Mouse (Mus musculus) kidney, postnatal 0 days (tissue): Measurements from ENCODE around the gene Vstm2l. TPM values are rescaled to one million over a fixed set of nuclear protein-coding genes. Genes with fewer than 3 reads are reported as not detected.
A peak's percentile ranks its signal among the peaks of the same experiment; 100 is the strongest.

Source experiments
- ATAC-seq: fragments of 200-750 bp; cut with Nextera tagmentation; replicated peaks from 2 replicates; pipeline ENCODE4 v1.8.0; 2017; ENCODE audit warnings: low read depth, moderate number of reproducible peaks, moderate TSS enrichment, moderate library complexity; ENCODE audit not compliant: low FRiP score
- DNase-seq: peaks from one replicate; pipeline ENCODE4 v3.0.0-alpha.2; 2016; ENCODE audit warnings: low spot score
- H3K27ac ChIP-seq: fragments of 300-500 bp; sonication (generic); 2 replicates; pipeline ENCODE4 v1.5.1; 2014; ENCODE audit warnings: mild to moderate bottlenecking
- H3K27me3 ChIP-seq: fragments of 300-500 bp; sonication (generic); 2 replicates; pipeline ENCODE4 v1.6.1; 2014; ENCODE audit warnings: low read length, mixed read lengths; ENCODE audit not compliant: insufficient read depth
- H3K36me3 ChIP-seq: fragments of 300-500 bp; sonication (generic); 2 replicates; pipeline ENCODE4 v1.6.1; 2014; ENCODE audit warnings: low read length, mixed read lengths; ENCODE audit not compliant: insufficient read depth
- H3K4me1 ChIP-seq: fragments of 300-500 bp; sonication (generic); replicated peaks from 2 replicates; pipeline ENCODE4 v1.6.1; 2014; ENCODE audit warnings: antibody characterized with exemption, low read length, mixed read lengths; ENCODE audit not compliant: insufficient read depth
- H3K4me2 ChIP-seq: fragments of 300-500 bp; sonication (generic); 2 replicates; pipeline ENCODE4 v1.6.1; 2014; ENCODE audit warnings: mild to moderate bottlenecking, low read length, moderate library complexity, mixed read lengths
- H3K4me3 ChIP-seq: fragments of 300-500 bp; sonication (generic); replicated peaks from 2 replicates; pipeline ENCODE4 v1.5.1; 2014; ENCODE audit warnings: low read depth, low read length
- H3K9ac ChIP-seq: fragments of 300-500 bp; sonication (generic); 2 replicates; pipeline ENCODE4 v1.6.1; 2014; ENCODE audit warnings: low read depth, low read length
- H3K9me3 ChIP-seq: fragments of 300-500 bp; sonication (generic); replicated peaks from 2 replicates; pipeline ENCODE4 v1.6.1; 2016; ENCODE audit warnings: low read length, inconsistent platforms, mixed read lengths
- CTCF ChIP-seq: IDR thresholded peaks from 2 replicates; pipeline ENCODE4 v1.5.1; 2016; ENCODE audit warnings: antibody characterized with exemption, low read depth, mild to moderate bottlenecking, moderate library complexity
- WGBS: fragments of 180-500 bp; shearing (Covaris S2); extraction: QIAGEN DNeasy Blood & Tissue Kit; methylation state at CpG from one replicate; pipeline ENCODE4 v1.1.7; 2014; 5-methylcytosine and 5-hydroxymethylcytosine counted together
- polyA plus RNA-seq: library from polyadenylated mRNA; unstranded; fragments of >200 nt; fragmentation: Nextera tagmentation; extraction: Ambion mirVana; gene quantifications from 2 replicates; pipeline ENCODE4 v1.2.1, GENCODE M21; 2015

Vstm2l gene
- polyA plus RNA-seq, 1 experiment from 2014 or later: 0.38 TPM

GRCm38 (mm10) chr2:157982727-157983126 lies 68.3 kb downstream of the Vstm2l start:
- no peak for TF ChIP-seq CTCF
- Histone ChIP-seq H3K9me3 (no peaks in the 10 kb centered on the region), H3K4me1 (no peaks in the 10 kb centered on the region), H3K9ac (no peak overlapping the region), H3K27me3 (no peaks in the 10 kb centered on the region), H3K4me2 (no peak overlapping the region), H3K27ac (no peak overlapping the region), H3K36me3 (0 out of 2 replicates have a peak, but pooled peaks cover 3% of the 10 kb centered on the region), H3K4me3 (no peak overlapping the region)
- no peak for ATAC-seq
- DNase-seq: no peak
- 80% methylated on average over 3 of the region's 3 CpGs for WGBS

- 87% methylated on average over 4 of the region's 4 CpGs for WGBS
- H3K9ac ChIP-seq: no peak overlapping the region
- H3K36me3 ChIP-seq: 0 out of 2 replicates have a peak, but pooled peaks cover 3% of the 10 kb centered on the region
- H3K27me3 ChIP-seq: no peaks in the 10 kb centered on the region
- no peaks in the 10 kb centered on the region for H3K9me3 ChIP-seq
- H3K4me1 ChIP-seq: no peaks in the 10 kb centered on the region
- H3K4me2 ChIP-seq: no peak overlapping the region
- DNase-seq: no peak
- ATAC-seq: no peak
- TF ChIP-seq CTCF: no peak
- H3K4me3 ChIP-seq: no peak overlapping the region
- H3K27ac ChIP-seq: no peak overlapping the region
These were observed 68.8 kb downstream of the Vstm2l start for GRCm38 (mm10) chr2:157983276-157983675.

DNA sequence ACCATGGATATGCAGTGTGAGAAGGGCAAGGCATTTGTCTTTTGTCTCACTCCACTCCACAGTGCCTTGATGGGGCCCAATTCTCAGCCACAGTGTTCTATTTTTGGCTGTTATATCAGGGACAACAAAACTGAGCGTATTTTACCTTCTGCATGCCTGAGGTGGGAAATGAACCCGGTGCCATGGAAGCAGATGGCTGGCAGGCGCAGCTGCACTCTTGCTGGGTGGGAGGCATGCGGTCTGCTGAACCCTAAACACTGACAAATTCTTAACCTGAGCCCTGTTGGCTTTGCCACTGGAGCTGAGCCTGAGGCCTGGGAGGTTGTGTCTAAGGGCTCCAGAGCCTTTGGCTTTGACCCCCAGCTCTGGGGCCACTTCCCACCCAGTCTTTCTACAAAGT lies 71.2 kb downstream of the Vstm2l start:
- no peak overlapping the region for H3K4me2 ChIP-seq
- no peaks in the 10 kb centered on the region for H3K9me3 ChIP-seq
- H3K4me3 ChIP-seq: no peak overlapping the region
- TF ChIP-seq CTCF: no peak
- DNase-seq (no peak), ATAC-seq (no peak)
- no peak overlapping the region for H3K9ac ChIP-seq
- H3K36me3 ChIP-seq: 0 out of 2 replicates have a peak, but pooled peaks cover 3% of the 10 kb centered on the region
- no peak overlapping the region for H3K27ac ChIP-seq
- H3K27me3 ChIP-seq: no peaks in the 10 kb centered on the region
- 90% methylated on average over 4 of the region's 4 CpGs for WGBS
- 0 out of 2 replicates have a peak, but pooled peaks cover 5% of the 10 kb centered on the region for H3K4me1 ChIP-seq

DNA sequence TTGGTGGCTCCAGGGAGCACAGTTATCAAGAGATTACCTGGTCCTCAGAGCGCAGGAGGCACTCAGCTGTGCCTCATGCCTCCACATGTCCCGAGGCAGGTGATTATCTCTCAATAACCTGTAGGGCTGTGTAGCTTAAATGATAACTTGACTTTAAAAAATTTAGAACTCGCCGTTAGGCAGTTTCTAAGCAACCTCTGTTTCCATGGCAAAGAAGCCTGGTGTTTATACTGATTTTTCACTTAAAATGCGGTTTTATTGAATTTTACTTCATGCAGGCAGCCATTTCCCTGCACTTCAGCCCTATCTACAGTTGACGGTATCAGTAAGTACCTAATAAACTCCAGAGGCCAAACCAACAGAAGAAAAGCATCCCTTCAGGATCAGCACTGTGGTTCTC lies 71.8 kb downstream of the Vstm2l start:
- Histone ChIP-seq H3K9me3 (no peaks in the 10 kb centered on the region), H3K9ac (no peak overlapping the region), H3K27ac (no peak overlapping the region), H3K36me3 (0 out of 2 replicates have a peak, but pooled peaks cover 6% of the 10 kb centered on the region), H3K4me2 (no peak overlapping the region), H3K4me1 (0 out of 2 replicates have a peak, but pooled peaks cover 5% of the 10 kb centered on the region), H3K27me3 (no peaks in the 10 kb centered on the region), H3K4me3 (no peak overlapping the region)
- DNase-seq: no peak
- 91% methylated on average over 6 of the region's 6 CpGs for WGBS
- no peak for ATAC-seq
- TF ChIP-seq CTCF: no peak

DNA sequence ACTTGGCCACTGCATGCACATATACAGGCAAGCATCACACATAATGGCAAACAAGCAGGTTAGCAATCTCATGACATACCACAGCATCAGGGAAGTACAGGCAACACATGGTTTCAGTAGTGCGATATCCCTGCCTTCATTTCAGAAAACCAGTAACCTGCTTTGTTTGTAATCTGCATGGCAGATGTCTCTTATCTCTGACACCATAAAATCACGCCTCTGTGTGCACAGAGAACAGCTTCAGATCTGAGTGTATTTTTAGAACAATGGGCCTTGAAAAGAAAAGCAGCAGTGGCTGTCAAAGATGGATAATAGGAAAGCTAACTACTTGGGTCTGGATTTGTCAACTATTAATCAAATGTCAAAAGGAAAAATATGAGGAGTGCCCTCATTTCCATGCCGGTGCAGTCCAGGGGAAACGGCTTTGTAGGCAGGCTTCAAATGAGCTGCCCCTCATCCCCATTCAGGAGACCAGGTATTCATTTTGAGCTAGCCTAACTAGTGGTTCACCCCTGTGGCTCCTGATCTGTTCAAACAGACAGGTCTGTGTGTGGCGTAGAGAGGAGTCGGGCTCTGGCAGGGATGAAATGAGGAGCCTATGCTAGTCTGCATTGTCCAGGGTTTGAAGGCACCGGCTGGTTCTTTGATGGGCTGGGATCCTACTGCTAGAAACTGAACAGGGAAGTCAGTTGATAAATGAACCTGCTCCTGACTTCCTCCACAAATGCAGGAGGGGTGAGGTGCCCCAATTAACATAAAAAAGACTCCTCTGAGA lies 74.2 kb downstream of the Vstm2l start:
- H3K9me3 ChIP-seq: no peaks in the 10 kb centered on the region
- no peak overlapping the region for H3K4me3 ChIP-seq
- no peak for DNase-seq
- peaks cover 15% of the 10 kb centered on the region; the same call in 1 of the 2 replicates for H3K36me3 ChIP-seq
- no peaks in the 10 kb centered on the region for H3K27me3 ChIP-seq
- no peak for TF ChIP-seq CTCF
- ATAC-seq: no peak
- H3K27ac ChIP-seq: no peak overlapping the region
- H3K9ac ChIP-seq: no peak overlapping the region
- H3K4me1 ChIP-seq: 0 out of 2 replicates have a peak, but pooled peaks cover 5% of the 10 kb centered on the region
- no peak overlapping the region for H3K4me2 ChIP-seq
- WGBS: 65% methylated on average over 7 of the region's 7 CpGs

DNA sequence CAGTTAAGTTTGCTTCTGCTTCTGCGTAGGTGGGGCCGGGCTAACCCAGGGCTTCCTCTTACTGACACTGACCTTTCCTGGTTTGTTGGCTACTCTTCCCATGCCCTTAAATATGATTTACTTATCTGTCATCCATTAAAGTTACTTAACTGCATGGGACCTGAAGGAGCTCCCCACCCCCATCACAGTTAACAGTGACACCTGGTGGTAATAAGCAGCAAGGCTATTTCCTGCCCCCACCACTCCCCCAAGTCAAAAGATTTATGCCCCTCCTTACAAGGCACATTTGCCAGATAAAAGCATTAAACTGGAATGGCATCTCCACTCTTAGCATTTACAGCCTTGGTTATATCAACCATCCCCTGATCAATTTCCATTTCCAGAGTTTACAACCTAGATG lies 75.5 kb downstream of the Vstm2l start:
- peak; percentile 73 for TF ChIP-seq CTCF
- ATAC-seq: no peak

More for the DNA sequence above, 75.5 kb downstream of the Vstm2l start:
- H3K4me2 ChIP-seq: no peak overlapping the region
- H3K36me3 ChIP-seq: peaks cover 16% of the 10 kb centered on the region; the same call in 1 of the 2 replicates
- H3K27me3 ChIP-seq: no peaks in the 10 kb centered on the region
- 58% methylated on average over 2 of the region's 2 CpGs for WGBS
- H3K4me1 ChIP-seq: 0 out of 2 replicates have a peak, but pooled peaks cover 5% of the 10 kb centered on the region
- no peak overlapping the region for H3K4me3 ChIP-seq
- DNase-seq: peak; percentile 68
- no peak overlapping the region for H3K27ac ChIP-seq
- H3K9me3 ChIP-seq: no peaks in the 10 kb centered on the region
- H3K9ac ChIP-seq: no peak overlapping the region
